Mouse (Mus musculus): ENCODE measurements around the gene Hoxa7.

GRCm38 (mm10) chr6:52230516-52231165, 9.0 kb upstream of the Hoxa7 start, which contains the start of gene Hoxa9:
- TF ChIP-seq CTCF (IDR thresholded peaks at IDR 0.05; ENCODE audit: extremely low read depth, insufficient read length, insufficient replicate concordance, low read depth, low read length) (no peak), POLR2A (IDR thresholded peaks at IDR 0.05; ENCODE audit: low read depth, low read length) (no peak)

Measured in small intestine, adult 2 months (tissue).